Mouse (Mus musculus) limb, embryonic 14.5 days (tissue): ENCODE results near the gene Acaca. TPM values are rescaled to one million over a fixed set of nuclear protein-coding genes. Genes with fewer than 3 reads are reported as not detected.

Source experiments
- ATAC-seq: fragments of 200-750 bp; cut with Nextera tagmentation; 2 replicates; pipeline ENCODE4 v1.8.0; 2017; ENCODE audit warnings: low read depth, moderate number of reproducible peaks, moderate TSS enrichment; ENCODE audit not compliant: low FRiP score
- DNase-seq: peaks from one replicate; pipeline ENCODE4 v3.0.0-alpha.2; 2015; ENCODE audit warnings: low spot score
- H3K27ac ChIP-seq: fragments of 300-500 bp; sonication (generic); replicated peaks from 2 replicates; pipeline ENCODE4 v1.5.1; 2014; ENCODE audit warnings: low read depth, mild to moderate bottlenecking, low read length, moderate library complexity, mixed read lengths
- H3K27me3 ChIP-seq: fragments of 300-500 bp; sonication (generic); 2 replicates; pipeline ENCODE4 v1.6.1; 2014; ENCODE audit warnings: low read length, mixed read lengths; ENCODE audit not compliant: control insufficient read depth, insufficient read depth
- H3K36me3 ChIP-seq: fragments of 300-500 bp; sonication (generic); 2 replicates; pipeline ENCODE4 v1.6.1; 2014; ENCODE audit warnings: mild to moderate bottlenecking, low read length, moderate library complexity, mixed read lengths; ENCODE audit not compliant: control insufficient read depth, insufficient read depth
- H3K4me1 ChIP-seq: fragments of 300-500 bp; sonication (generic); 2 replicates; pipeline ENCODE4 v1.6.1; 2014; ENCODE audit warnings: antibody characterized with exemption, low read length, mixed read lengths; ENCODE audit not compliant: control insufficient read depth, insufficient read depth
- H3K4me2 ChIP-seq: fragments of 300-500 bp; sonication (generic); replicated peaks from 2 replicates; pipeline ENCODE4 v1.6.1; 2014; ENCODE audit warnings: low read depth, mild to moderate bottlenecking, low read length, moderate library complexity; ENCODE audit not compliant: severe bottlenecking
- H3K4me3 ChIP-seq: fragments of 300-500 bp; sonication (generic); replicated peaks from 2 replicates; pipeline ENCODE4 v1.5.1; 2014; ENCODE audit warnings: low read length
- H3K9ac ChIP-seq: fragments of 300-500 bp; sonication (generic); 2 replicates; pipeline ENCODE4 v1.6.1; 2014; ENCODE audit warnings: mild to moderate bottlenecking, low read depth, low read length, moderate library complexity; ENCODE audit not compliant: severe bottlenecking
- H3K9me3 ChIP-seq: fragments of 300-500 bp; sonication (generic); 2 replicates; pipeline ENCODE4 v1.6.1; 2016; ENCODE audit warnings: low read length; ENCODE audit not compliant: control insufficient read depth
- POLR2A ChIP-seq: fragments of 200-500 bp; IDR thresholded peaks from 2 replicates; pipeline ENCODE4 v1.8.0; 2012; ENCODE audit warnings: inconsistent platforms, mild to moderate bottlenecking, moderate library complexity, borderline replicate concordance; ENCODE audit not compliant: insufficient read depth, insufficient read length; ENCODE audit errors: extremely low read depth
- WGBS: fragments of 180-500 bp; shearing (Covaris S2); extraction: QIAGEN DNeasy Blood & Tissue Kit; methylation state at CpG from one replicate; pipeline ENCODE4 v1.1.7; 2014; 5-methylcytosine and 5-hydroxymethylcytosine counted together
- polyA plus RNA-seq, 2 experiments: library from polyadenylated mRNA; depleted of rRNA in 1 of 2; stranded (reverse) in 1 of 2; unstranded in 1 of 2; fragments of >200 nt; fragmentation: Nextera tagmentation in 1 of 2; extraction: Ambion mirVana in 1 of 2; gene quantifications; 2 replicates each; pipeline versions ENCODE4 v1.2.1 to v1.2.3; 2012 to 2014

Acaca gene
- polyA plus RNA-seq, 2 experiments: 18.2 to 20.3 TPM

GRCm38 (mm10) chr11:84410879-84411641 is 281.6 kb downstream of the Acaca start:
- Histone ChIP-seq H3K4me1 (peaks cover 4% of the 10 kb centered on the region; the same call in 1 of the 2 replicates), H3K9me3 (no peaks in the 10 kb centered on the region), H3K4me2 (no peak overlapping the region), H3K4me3 (no peak overlapping the region), H3K27ac (no peak overlapping the region), H3K36me3 (no peaks in the 10 kb centered on the region), H3K27me3 (no peaks in the 10 kb centered on the region), H3K9ac (no peak overlapping the region)
- no peak for ATAC-seq
- TF ChIP-seq POLR2A: no peak
- WGBS: 60% methylated on average over 7 of the region's 7 CpGs
- DNase-seq: no peak

DNA sequence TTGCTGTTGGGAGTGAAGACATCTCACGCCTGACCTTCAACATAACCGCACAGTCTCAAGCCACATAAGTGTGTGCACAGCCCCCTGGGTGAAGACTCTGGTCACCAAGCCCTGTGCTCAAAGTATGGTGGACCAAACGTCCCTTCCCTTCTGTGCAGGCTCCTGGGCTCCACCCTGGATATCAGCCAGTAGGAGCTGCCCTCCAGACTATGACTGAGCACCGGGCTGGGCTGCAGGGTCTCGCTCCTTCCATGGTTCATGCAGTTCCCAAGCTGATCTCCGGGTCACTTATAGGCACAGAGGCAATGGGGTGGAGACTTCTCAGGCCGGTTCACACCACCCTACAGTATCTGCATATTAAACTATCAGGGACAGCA is 282.2 kb downstream of the Acaca start:
- H3K4me2 ChIP-seq: no peak overlapping the region
- H3K27ac ChIP-seq: no peak overlapping the region
- H3K27me3 ChIP-seq: no peaks in the 10 kb centered on the region
- DNase-seq: no peak
- H3K9ac ChIP-seq: no peak overlapping the region
- peaks cover 4% of the 10 kb centered on the region; the same call in 1 of the 2 replicates for H3K4me1 ChIP-seq
- ATAC-seq: no peak
- WGBS: 64% methylated on average over 7 of the region's 7 CpGs
- no peak for TF ChIP-seq POLR2A
- no peaks in the 10 kb centered on the region for H3K36me3 ChIP-seq
- no peak overlapping the region for H3K4me3 ChIP-seq
- no peaks in the 10 kb centered on the region for H3K9me3 ChIP-seq

- H3K4me2 ChIP-seq: no peak overlapping the region
- no peak overlapping the region for H3K9ac ChIP-seq
- no peaks in the 10 kb centered on the region for H3K27me3 ChIP-seq
- no peak overlapping the region for H3K4me3 ChIP-seq
- peaks cover 4% of the 10 kb centered on the region; the same call in 1 of the 2 replicates for H3K4me1 ChIP-seq
- ATAC-seq (no peak), DNase-seq (no peak)
- H3K36me3 ChIP-seq: no peaks in the 10 kb centered on the region
- H3K9me3 ChIP-seq: no peaks in the 10 kb centered on the region
- no peak for TF ChIP-seq POLR2A
- H3K27ac ChIP-seq: no peak overlapping the region
- WGBS: 28% methylated on average over 12 of the region's 12 CpGs
Measured at GRCm38 (mm10) chr11:84412201-84412934, 282.9 kb downstream of the Acaca start.

DNA sequence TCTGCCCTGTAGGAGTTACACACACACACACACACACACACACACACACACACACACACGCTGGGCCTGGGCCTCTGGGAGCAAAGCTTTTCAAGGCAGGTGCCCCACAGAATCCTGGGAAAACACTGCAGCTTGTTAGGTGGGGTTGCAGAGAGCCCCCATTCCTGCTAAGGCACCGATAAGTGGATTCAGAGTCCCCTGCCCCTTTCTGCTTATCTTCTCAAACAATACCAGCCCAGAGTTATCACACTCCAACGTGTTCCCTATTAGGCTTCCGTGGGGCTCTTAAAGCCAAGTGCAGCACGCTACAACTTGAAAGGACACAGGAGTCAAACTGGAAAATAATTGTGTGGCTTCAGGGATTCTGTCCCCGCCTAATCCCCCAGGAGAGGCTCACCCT is 283.6 kb downstream of the Acaca start:
- Histone ChIP-seq H3K4me1 (peaks cover 4% of the 10 kb centered on the region; the same call in 1 of the 2 replicates), H3K4me3 (no peak overlapping the region), H3K9ac (no peak overlapping the region), H3K27ac (no peak overlapping the region), H3K9me3 (no peaks in the 10 kb centered on the region), H3K4me2 (no peak overlapping the region), H3K36me3 (no peaks in the 10 kb centered on the region), H3K27me3 (no peaks in the 10 kb centered on the region)
- ATAC-seq (no peak), DNase-seq (no peak)
- 58% methylated on average over 6 of the region's 6 CpGs for WGBS
- TF ChIP-seq POLR2A: no peak

DNA sequence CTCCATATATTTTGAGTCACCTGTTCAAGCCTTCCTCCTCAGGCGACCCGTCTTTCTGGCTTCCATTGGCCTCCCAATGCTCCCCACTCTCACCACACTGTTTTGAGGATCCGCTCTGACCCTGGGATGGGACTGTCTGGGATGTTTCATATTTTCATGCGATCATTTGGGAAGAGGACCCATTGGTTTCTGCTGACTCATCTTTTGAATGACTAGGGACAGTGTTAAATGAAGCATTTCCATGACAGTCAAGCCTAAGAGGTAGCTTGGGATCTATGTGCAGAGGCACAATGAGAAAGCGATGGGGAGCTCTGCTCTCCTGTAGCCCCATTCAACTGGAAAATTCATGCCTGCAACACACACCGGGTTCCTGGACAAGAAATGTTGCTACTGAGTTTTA is 291.3 kb downstream of the Acaca start:
- no peak for TF ChIP-seq POLR2A
- DNase-seq: no peak
- no peaks in the 10 kb centered on the region for H3K9me3 ChIP-seq
- ATAC-seq: no peak
- H3K36me3 ChIP-seq: no peaks in the 10 kb centered on the region
- no peaks in the 10 kb centered on the region for H3K27me3 ChIP-seq
- H3K4me1 ChIP-seq: peaks cover 8% of the 10 kb centered on the region; the same call in 1 of the 2 replicates
- no peak overlapping the region for H3K27ac ChIP-seq
- H3K4me3 ChIP-seq: no peak overlapping the region
- 91% methylated on average over 6 of the region's 6 CpGs for WGBS
- H3K9ac ChIP-seq: no peak overlapping the region
- no peak overlapping the region for H3K4me2 ChIP-seq
